ENCODE assay signal across 8 mouse cellular contexts in genomic region chr7:132996391-132996790, GRCm38 (mm10).
DNase-seq lines count a peak whose midpoint lies in the region; ATAC-seq and TF ChIP-seq lines count a peak whose summit lies in the region.

No protein-coding gene starts in this region.

- H3K79me2 ChIP-seq in heart, adult 2 months (replicated peaks; ENCODE audit: control insufficient read depth, insufficient read depth, low read length), result no peaks in the 10 kb centered on the region

- H3K4me3 ChIP-seq in heart, adult 2 months, result no peak overlapping the region
- no peak overlapping the region for H3K4me3 ChIP-seq in heart, embryonic 12.5 days
- no peak overlapping the region for H3K4me3 ChIP-seq in kidney, embryonic 16.5 days (ENCODE audit: low read length)

- TF ChIP-seq POLR2A in heart, adult 2 months (IDR thresholded peaks at IDR 0.05; ENCODE audit: insufficient read depth, low read depth, low read length), result no peak

- H3K4me1 ChIP-seq in heart, adult 2 months (ENCODE audit: control insufficient read depth, insufficient read depth, low read length), result no peaks in the 10 kb centered on the region
- peaks cover 13% of the 10 kb centered on the region for H3K4me1 ChIP-seq in heart, embryonic 12.5 days (replicated peaks)
- H3K4me1 ChIP-seq in kidney, embryonic 16.5 days (ENCODE audit: insufficient read depth, low read length), result no peaks in the 10 kb centered on the region

- no peak overlapping the region for H3K4me2 ChIP-seq in heart, embryonic 12.5 days
- H3K4me2 ChIP-seq in kidney, embryonic 16.5 days (replicated peaks; ENCODE audit: low read depth, low read length), result no peak overlapping the region

- no peak overlapping the region for H3K9ac ChIP-seq in heart, adult 2 months (ENCODE audit: low read depth, low read length)
- H3K9ac ChIP-seq in heart, embryonic 12.5 days, result no peak overlapping the region
- no peak overlapping the region for H3K9ac ChIP-seq in kidney, embryonic 16.5 days (replicated peaks; ENCODE audit: low read length)

- WGBS in heart, adult 2 months, result 89% methylated on average over 5 of the region's 5 CpGs
- 91% methylated on average over 5 of the region's 5 CpGs for WGBS in heart, embryonic 12.5 days
- 92% methylated on average over 5 of the region's 5 CpGs for WGBS in kidney, embryonic 16.5 days

- DNase-seq in heart, adult 2 months, result peak in 1 of 2 experiments; percentile 22
- peak; percentile 42 to 44 for DNase-seq in right cerebral cortex, adult 2 months (ENCODE audit: low spot score in 2 of 2)
- DNase-seq in right cerebral cortex, adult 18-20 months, result no peak
- DNase-seq in ZHBTc4 (ENCODE audit: low read depth, low spot score), result peak; percentile 35
- peak; percentile 32 for DNase-seq in lung, postnatal 14 days
- no peak for DNase-seq in right cerebral cortex, postnatal 4 days

- intact Hi-C loops in heart, adult 2 months (cut with DNase I), result loop anchor here (5.0 kb wide), 1 partner anchor 114 kb away; no protein-coding TSS in a partner anchor

- TF ChIP-seq EP300 in heart, adult 2 months (IDR thresholded peaks at IDR 0.05; ENCODE audit: insufficient read depth, low read depth, low read length), result 0 out of 2 replicates have a peak, but pooled peaks have one; percentile 31

- TF ChIP-seq CTCF in heart, adult 2 months (IDR thresholded peaks at IDR 0.05), result peak; percentile 74

- H3K9me3 ChIP-seq in heart, embryonic 12.5 days (replicated peaks), result no peaks in the 10 kb centered on the region
- H3K9me3 ChIP-seq in kidney, embryonic 16.5 days (ENCODE audit: low read length), result no peaks in the 10 kb centered on the region

- H3K36me3 ChIP-seq in heart, adult 2 months (ENCODE audit: control insufficient read depth, insufficient read depth, low read length), result no peaks in the 10 kb centered on the region
- peaks cover 85% of the 10 kb centered on the region for H3K36me3 ChIP-seq in heart, embryonic 12.5 days
- peaks cover 76% of the 10 kb centered on the region for H3K36me3 ChIP-seq in kidney, embryonic 16.5 days (ENCODE audit: insufficient read depth, low read length)

- no peaks in the 10 kb centered on the region for H3K27me3 ChIP-seq in heart, adult 2 months (ENCODE audit: control insufficient read depth, insufficient read depth, low read length)
- H3K27me3 ChIP-seq in heart, embryonic 12.5 days (replicated peaks), result no peaks in the 10 kb centered on the region
- no peaks in the 10 kb centered on the region for H3K27me3 ChIP-seq in kidney, embryonic 16.5 days (ENCODE audit: insufficient read depth, low read length)

- no peak for ATAC-seq in heart, embryonic 12.5 days (ENCODE audit: insufficient number of reproducible peaks, low FRiP score)
- ATAC-seq in kidney, embryonic 16.5 days (ENCODE audit: low FRiP score, low TSS enrichment), result no peak

- no peak overlapping the region for H3K27ac ChIP-seq in heart, adult 2 months
- no peak overlapping the region for H3K27ac ChIP-seq in heart, embryonic 12.5 days (ENCODE audit: poor library complexity, severe bottlenecking)
- H3K27ac ChIP-seq in kidney, embryonic 16.5 days (ENCODE audit: low read length), result no peak overlapping the region

Comparison
In these comparisons a context has a peak if more than half of its experiments do, and no peak if none do; other contexts are left out.
1. DNase-seq: peak in right cerebral cortex, adult 2 months (2 of 2), ZHBTc4 (single experiment) and lung, postnatal 14 days (single experiment); none in right cerebral cortex, adult 18-20 months (single experiment) and right cerebral cortex, postnatal 4 days (single experiment).